Mouse (Mus musculus) midbrain, postnatal 0 days (tissue): Measurements from ENCODE around the gene Ciao2a. TPM values are rescaled to one million over a fixed set of nuclear protein-coding genes. Genes with fewer than 3 reads are reported as not detected.

Experiments
- ATAC-seq: fragments of 200-750 bp; cut with Nextera tagmentation; 2 replicates; pipeline ENCODE4 v1.8.0; 2017; ENCODE audit warnings: moderate number of reproducible peaks, mild to moderate bottlenecking, moderate TSS enrichment, moderate library complexity; ENCODE audit not compliant: low FRiP score
- DNase-seq: peaks from one replicate; pipeline ENCODE4 v3.0.0-alpha.2; 2015; ENCODE audit warnings: low spot score
- H3K27ac ChIP-seq: fragments of 300-500 bp; sonication (generic); 2 replicates; pipeline ENCODE4 v1.5.1; 2014; ENCODE audit warnings: low read depth, mild to moderate bottlenecking, low read length, mixed read lengths
- H3K27me3 ChIP-seq: fragments of 300-500 bp; sonication (generic); 2 replicates; pipeline ENCODE4 v1.6.1; 2014; ENCODE audit warnings: low read length, control low read depth, mixed read lengths; ENCODE audit not compliant: insufficient read depth
- H3K36me3 ChIP-seq: fragments of 300-500 bp; sonication (generic); 2 replicates; pipeline ENCODE4 v1.6.1; 2014; ENCODE audit warnings: low read length, control low read depth, mixed read lengths; ENCODE audit not compliant: insufficient read depth
- H3K4me1 ChIP-seq: fragments of 300-500 bp; sonication (generic); 2 replicates; pipeline ENCODE4 v1.6.1; 2014; ENCODE audit warnings: mild to moderate bottlenecking, control low read depth, antibody characterized with exemption, low read length, mixed read lengths; ENCODE audit not compliant: insufficient read depth
- H3K4me2 ChIP-seq: fragments of 300-500 bp; sonication (generic); 2 replicates; pipeline ENCODE4 v1.6.1; 2014; ENCODE audit warnings: low read depth, mild to moderate bottlenecking, low read length, mixed read lengths; ENCODE audit not compliant: poor library complexity, severe bottlenecking
- H3K4me3 ChIP-seq: fragments of 300-500 bp; sonication (generic); 2 replicates; pipeline ENCODE4 v1.5.1; 2014; ENCODE audit warnings: low read depth, mild to moderate bottlenecking, low read length, moderate library complexity
- H3K9ac ChIP-seq: fragments of 300-500 bp; sonication (generic); replicated peaks from 2 replicates; pipeline ENCODE4 v1.6.1; 2014; ENCODE audit warnings: mild to moderate bottlenecking, low read length, moderate library complexity, mixed read lengths; ENCODE audit not compliant: poor library complexity, severe bottlenecking
- H3K9me3 ChIP-seq: fragments of 300-500 bp; sonication (generic); 2 replicates; pipeline ENCODE4 v1.6.1; 2016; ENCODE audit warnings: low read length, control low read depth
- CTCF ChIP-seq: IDR thresholded peaks from 2 replicates; pipeline ENCODE4 v1.5.1; 2016; ENCODE audit warnings: antibody characterized with exemption, mild to moderate bottlenecking
- WGBS: fragments of 180-500 bp; shearing (Covaris S2); extraction: QIAGEN DNeasy Blood & Tissue Kit; methylation state at CpG from one replicate; pipeline ENCODE4 v1.1.7; 2014; 5-methylcytosine and 5-hydroxymethylcytosine counted together
- polyA plus RNA-seq: library from polyadenylated mRNA; unstranded; fragments of >200 nt; fragmentation: Nextera tagmentation; extraction: Ambion mirVana; gene quantifications from 2 replicates; pipeline ENCODE4 v1.2.1, GENCODE M21; 2015
- total RNA-seq: library from RNA; depleted of rRNA; stranded (reverse); fragments of >200 nt; gene quantifications from 2 replicates; pipeline ENCODE4 v1.2.3, GENCODE M21; 2014

Gene Ciao2a
- total and polyA plus RNA-seq, 2 experiments from 2014 or later = 27.5 to 65.7 TPM

DNA sequence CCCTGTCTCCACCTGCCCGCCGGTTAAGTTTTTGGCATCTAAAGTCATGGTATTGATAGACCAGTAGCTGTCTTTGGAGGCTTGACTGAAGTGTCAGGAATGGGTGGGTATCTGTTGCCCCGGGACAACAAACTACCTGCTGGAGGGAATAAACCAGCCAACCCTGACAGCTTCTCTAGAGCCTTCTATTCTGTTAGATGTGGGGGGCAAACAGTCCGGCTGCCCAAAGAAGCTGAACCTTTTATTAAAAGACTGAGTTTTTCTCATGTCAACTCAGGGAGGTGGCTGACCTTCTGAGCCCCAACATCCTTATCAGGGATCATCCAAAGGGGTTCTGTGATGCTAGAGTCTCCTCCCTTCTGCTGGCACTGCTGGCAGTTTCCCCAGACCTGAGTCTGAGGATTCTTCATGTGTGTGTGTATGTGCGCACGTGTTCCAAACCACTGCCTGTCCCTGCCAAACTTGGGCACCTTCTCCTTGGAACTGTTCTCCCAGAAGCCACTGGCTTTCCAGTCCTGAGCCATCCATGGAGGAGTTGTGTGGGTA is 32.5 kb downstream of the Ciao2a start:
- peaks cover 15% of the 10 kb centered on the region; the same call in 1 of the 2 replicates for H3K27me3 ChIP-seq
- peaks cover 2% of the 10 kb centered on the region; the same call in 1 of the 2 replicates for H3K4me1 ChIP-seq
- H3K9me3 ChIP-seq = no peaks in the 10 kb centered on the region
- H3K4me3 ChIP-seq = no peak overlapping the region
- DNase-seq = no peak
- H3K9ac ChIP-seq = no peak overlapping the region
- TF ChIP-seq CTCF = no peak
- H3K27ac ChIP-seq = no peak overlapping the region
- H3K36me3 ChIP-seq = no peaks in the 10 kb centered on the region
- no peak overlapping the region for H3K4me2 ChIP-seq
- WGBS = 91% methylated on average over 6 of the region's 6 CpGs
- ATAC-seq = no peak

DNA sequence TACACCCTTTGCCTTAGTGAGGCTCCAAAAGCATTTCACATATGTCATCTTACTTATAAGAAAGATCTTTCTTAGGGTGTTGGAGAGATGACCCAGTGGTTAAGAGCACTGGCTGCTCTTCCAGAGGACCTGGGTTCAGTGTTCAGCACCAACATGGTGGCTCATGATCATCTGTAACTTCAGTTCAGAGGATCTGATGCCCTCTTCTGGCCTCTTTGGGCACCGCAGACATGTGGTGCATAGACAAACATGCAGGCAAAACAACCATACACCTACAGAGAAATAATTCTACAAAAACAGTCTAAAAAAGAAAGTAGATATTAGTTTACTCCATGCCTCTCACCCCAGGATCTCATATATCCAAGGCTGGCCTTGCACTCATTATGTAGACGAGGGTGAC is 33.7 kb downstream of the Ciao2a start:
- H3K4me1 ChIP-seq = peaks cover 2% of the 10 kb centered on the region; the same call in 1 of the 2 replicates
- no peak overlapping the region for H3K4me2 ChIP-seq
- no peak for TF ChIP-seq CTCF
- H3K36me3 ChIP-seq = no peaks in the 10 kb centered on the region
- ATAC-seq = no peak
- DNase-seq = no peak
- WGBS = 100% methylated on average over 2 of the region's 2 CpGs
- no peaks in the 10 kb centered on the region for H3K9me3 ChIP-seq
- H3K9ac ChIP-seq = no peak overlapping the region
- peaks cover 15% of the 10 kb centered on the region; the same call in 1 of the 2 replicates for H3K27me3 ChIP-seq
- no peak overlapping the region for H3K27ac ChIP-seq
- no peak overlapping the region for H3K4me3 ChIP-seq

DNA sequence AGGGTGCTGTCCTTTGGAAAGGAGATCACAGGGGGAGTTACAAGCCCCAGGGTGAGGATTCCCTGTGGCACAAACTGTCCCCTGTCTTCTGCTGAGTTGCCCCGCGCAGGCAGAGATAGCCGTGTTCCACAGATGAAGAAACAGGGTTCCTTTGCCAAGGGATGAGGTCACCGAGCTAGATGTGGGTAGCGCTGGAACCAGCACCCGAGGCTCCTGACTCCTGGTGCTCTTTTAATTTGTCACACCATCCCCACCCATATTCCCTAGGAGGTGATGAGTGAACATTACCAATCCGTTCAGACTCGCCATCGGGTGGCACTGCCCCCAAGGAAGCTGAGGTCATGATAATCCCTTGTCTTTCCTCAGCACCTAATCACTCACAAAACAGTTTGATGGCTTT is 36.6 kb downstream of the Ciao2a start:
- 87% methylated on average over 9 of the region's 9 CpGs for WGBS
- Histone ChIP-seq H3K4me3 (no peak overlapping the region), H3K9ac (no peak overlapping the region), H3K27ac (no peak overlapping the region), H3K27me3 (peaks cover 14% of the 10 kb centered on the region; the same call in 1 of the 2 replicates), H3K9me3 (no peaks in the 10 kb centered on the region), H3K4me1 (peaks cover 1% of the 10 kb centered on the region; the same call in 1 of the 2 replicates), H3K36me3 (no peaks in the 10 kb centered on the region), H3K4me2 (no peak overlapping the region)
- TF ChIP-seq CTCF = 0 out of 2 replicates have a peak, but pooled peaks have one; percentile 18
- DNase-seq = no peak
- ATAC-seq = no peak

DNA sequence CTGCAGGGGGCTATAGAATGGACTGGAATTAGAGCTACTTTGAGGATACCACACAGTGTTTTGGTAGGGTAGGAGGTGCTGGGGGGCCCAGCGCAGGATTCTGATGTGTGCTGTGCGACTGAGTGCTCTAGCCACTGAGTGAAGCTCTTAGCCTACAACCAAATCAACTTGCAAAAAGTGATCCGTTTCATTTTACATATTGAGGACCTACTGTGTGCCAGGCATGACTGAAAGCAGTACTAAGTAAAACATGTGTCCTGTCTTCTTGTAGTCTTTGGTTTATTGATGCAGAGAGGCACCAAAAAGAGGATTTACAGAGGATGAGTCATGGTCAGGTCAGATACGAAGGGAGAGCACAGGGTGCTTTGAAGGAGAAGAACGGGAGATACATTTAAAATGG is 40.8 kb downstream of the Ciao2a start:
- no peak overlapping the region for H3K27ac ChIP-seq
- no peak overlapping the region for H3K4me2 ChIP-seq
- ATAC-seq = no peak
- no peaks in the 10 kb centered on the region for H3K9me3 ChIP-seq
- H3K4me3 ChIP-seq = no peak overlapping the region
- DNase-seq = no peak
- H3K4me1 ChIP-seq = no peaks in the 10 kb centered on the region
- H3K9ac ChIP-seq = no peak overlapping the region
- TF ChIP-seq CTCF = no peak
- WGBS = 83% methylated on average over 5 of the region's 5 CpGs
- H3K27me3 ChIP-seq = no peaks in the 10 kb centered on the region
- no peaks in the 10 kb centered on the region for H3K36me3 ChIP-seq

DNA sequence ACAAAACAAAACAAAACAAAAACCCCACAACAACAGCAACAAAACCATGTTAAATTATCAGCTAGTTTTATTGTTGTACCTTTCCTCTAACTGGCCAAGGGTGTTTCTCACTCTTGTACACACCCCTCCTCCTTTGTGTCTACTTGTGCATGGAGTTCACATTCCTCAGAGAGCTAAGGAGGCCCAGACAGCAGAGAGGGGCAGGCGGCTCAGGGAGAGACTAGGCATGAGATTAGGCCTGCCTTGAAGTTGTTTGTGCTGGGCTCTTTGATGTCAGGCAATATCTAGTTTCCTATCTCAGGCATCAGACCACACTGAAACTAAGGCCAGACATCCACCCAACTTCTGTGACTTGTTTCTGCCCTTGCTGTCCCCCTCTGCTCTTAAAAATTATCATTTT is 41.8 kb downstream of the Ciao2a start:
- Histone ChIP-seq H3K4me2 (no peak overlapping the region), H3K4me3 (no peak overlapping the region), H3K4me1 (no peaks in the 10 kb centered on the region), H3K27me3 (no peaks in the 10 kb centered on the region), H3K27ac (no peak overlapping the region), H3K9me3 (no peaks in the 10 kb centered on the region), H3K9ac (no peak overlapping the region), H3K36me3 (no peaks in the 10 kb centered on the region)
- DNase-seq (no peak), ATAC-seq (no peak)
- 6% methylated on average over 1 of the region's 1 CpGs for WGBS
- TF ChIP-seq CTCF = no peak

DNA sequence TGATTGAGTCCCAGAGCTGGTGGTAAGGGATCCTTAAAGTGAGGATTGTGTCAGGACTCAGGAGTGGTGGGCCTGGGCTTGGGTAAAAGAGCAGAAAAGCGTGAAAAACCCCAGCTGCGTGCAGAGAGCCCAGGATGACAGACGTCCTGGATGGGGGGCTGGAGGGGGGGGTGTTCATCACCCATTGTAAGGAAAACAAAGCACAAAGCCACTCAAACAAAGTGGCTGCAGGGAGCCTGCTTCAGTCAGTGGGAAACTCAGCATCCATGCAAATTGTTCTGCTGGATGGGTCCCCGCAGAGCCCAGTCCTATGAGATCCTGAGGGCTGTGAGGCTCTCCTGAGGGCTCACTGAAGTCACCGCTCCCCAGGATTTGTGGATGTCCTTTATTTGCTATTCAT is 44.1 kb downstream of the Ciao2a start:
- Histone ChIP-seq H3K27ac (no peak overlapping the region), H3K4me1 (no peaks in the 10 kb centered on the region), H3K4me2 (no peak overlapping the region), H3K27me3 (no peaks in the 10 kb centered on the region), H3K9me3 (no peaks in the 10 kb centered on the region), H3K36me3 (no peaks in the 10 kb centered on the region), H3K9ac (no peak overlapping the region), H3K4me3 (no peak overlapping the region)
- 11% methylated on average over 5 of the region's 5 CpGs for WGBS
- ATAC-seq (no peak), DNase-seq (no peak)
- TF ChIP-seq CTCF = no peak
